Mouse (Mus musculus) midbrain, embryonic 16.5 days (tissue): Measurements from ENCODE around the gene S100b. TPM values are rescaled to one million over a fixed set of nuclear protein-coding genes. Genes with fewer than 3 reads are reported as not detected.

ENCODE experiments used
- ATAC-seq: fragments of 200-750 bp; cut with Nextera tagmentation; 2 replicates; pipeline ENCODE4 v1.8.0; 2017; ENCODE audit warnings: moderate TSS enrichment
- H3K27ac ChIP-seq: fragments of 300-500 bp; sonication (generic); 2 replicates; pipeline ENCODE4 v1.5.1; 2014; ENCODE audit warnings: mild to moderate bottlenecking, low read length, mixed read lengths
- H3K27me3 ChIP-seq: fragments of 300-500 bp; sonication (generic); 2 replicates; pipeline ENCODE4 v1.6.1; 2014; ENCODE audit warnings: low read depth, low read length, mixed read lengths; ENCODE audit not compliant: control insufficient read depth, insufficient read depth
- H3K36me3 ChIP-seq: fragments of 300-500 bp; sonication (generic); 2 replicates; pipeline ENCODE4 v1.6.1; 2014; ENCODE audit warnings: mild to moderate bottlenecking, low read length, moderate library complexity, mixed read lengths; ENCODE audit not compliant: control insufficient read depth, insufficient read depth
- H3K4me1 ChIP-seq: fragments of 300-500 bp; sonication (generic); 2 replicates; pipeline ENCODE4 v1.6.1; 2014; ENCODE audit warnings: mild to moderate bottlenecking, low read length, mixed read lengths; ENCODE audit not compliant: control insufficient read depth, insufficient read depth
- H3K4me2 ChIP-seq: fragments of 300-500 bp; sonication (generic); 2 replicates; pipeline ENCODE4 v1.6.1; 2014; ENCODE audit warnings: mild to moderate bottlenecking, low read length, mixed read lengths
- H3K4me3 ChIP-seq: fragments of 300-500 bp; sonication (generic); 2 replicates; pipeline ENCODE4 v1.5.1; 2014; ENCODE audit warnings: low read depth, mild to moderate bottlenecking, low read length, moderate library complexity, mixed read lengths
- H3K9ac ChIP-seq: fragments of 300-500 bp; sonication (generic); 2 replicates; pipeline ENCODE4 v1.6.1; 2014; ENCODE audit warnings: low read depth, low read length, mixed read lengths
- H3K9me3 ChIP-seq: fragments of 300-500 bp; sonication (generic); replicated peaks from 2 replicates; pipeline ENCODE4 v1.6.1; 2014; ENCODE audit warnings: mild to moderate bottlenecking, low read length, mixed read lengths; ENCODE audit not compliant: control insufficient read depth, poor library complexity, severe bottlenecking
- WGBS: fragments of 180-500 bp; shearing (Covaris S2); extraction: QIAGEN DNeasy Blood & Tissue Kit; methylation state at CpG from one replicate; pipeline ENCODE4 v1.1.7; 2014; 5-methylcytosine and 5-hydroxymethylcytosine counted together
- polyA plus RNA-seq: library from polyadenylated mRNA; unstranded; fragments of >200 nt; fragmentation: Nextera tagmentation; extraction: Ambion mirVana; gene quantifications from 2 replicates; pipeline ENCODE4 v1.2.1, GENCODE M21; 2015

Gene S100b
- polyA plus RNA-seq, result 0.92 and 2.1 TPM in 2 replicates

DNA sequence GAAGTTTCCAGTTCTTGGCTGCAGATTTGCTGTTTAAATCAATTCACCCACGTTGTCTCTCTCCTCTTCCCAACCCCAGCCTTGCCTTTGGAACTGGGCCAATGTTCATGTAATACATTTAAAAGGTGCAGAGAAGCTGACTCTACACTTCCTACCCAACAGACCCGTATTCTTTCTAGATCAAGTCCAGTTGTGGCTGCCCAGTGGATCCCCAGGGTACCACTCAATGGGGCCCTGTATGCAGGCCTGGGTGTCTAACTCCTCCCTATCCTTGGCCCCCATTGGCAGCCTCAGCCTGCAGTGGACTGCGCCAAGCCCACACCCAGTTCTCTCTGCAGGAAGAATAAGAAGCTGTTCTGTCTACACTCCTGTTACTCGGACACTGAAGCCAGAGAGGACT lies at the start of gene S100b:
TSS of gene S100b (plus strand) at position 318 of the 400 bp plus-strand sequence.
- 0 out of 2 replicates have a peak, but pooled peaks have one; percentile 58 for ATAC-seq
- Histone ChIP-seq H3K27me3 (no peaks in the 10 kb centered on the region), H3K4me1 (no peaks in the 10 kb centered on the region), H3K9me3 (no peaks in the 10 kb centered on the region), H3K36me3 (0 out of 2 replicates have a peak, but pooled peaks cover 2% of the 10 kb centered on the region), H3K4me3 (no peak within 1 kb of the TSS), H3K4me2 (no peak within 1 kb of the TSS), H3K9ac (no peak within 1 kb of the TSS), H3K27ac (no peak within 1 kb of the TSS)
- 59% methylated on average over 4 of the region's 4 CpGs for WGBS

- H3K9me3 ChIP-seq, result no peaks in the 10 kb centered on the region
- H3K4me3 ChIP-seq, result no peak overlapping the region
- H3K4me2 ChIP-seq, result no peak overlapping the region
- 95% methylated on average over 13 of the region's 13 CpGs for WGBS
- no peak for ATAC-seq
- H3K27me3 ChIP-seq, result no peaks in the 10 kb centered on the region
- no peaks in the 10 kb centered on the region for H3K4me1 ChIP-seq
- peaks cover 40% of the 10 kb centered on the region for H3K36me3 ChIP-seq
- no peak overlapping the region for H3K27ac ChIP-seq
- H3K9ac ChIP-seq, result no peak overlapping the region
Measured at GRCm38 (mm10) chr10:76207262-76207796, 46.3 kb upstream of the S100b start.

GRCm38 (mm10) chr10:76209241-76209640 lies 44.4 kb upstream of the S100b start:
- H3K36me3 ChIP-seq, result peaks cover 49% of the 10 kb centered on the region
- no peak for ATAC-seq
- no peaks in the 10 kb centered on the region for H3K9me3 ChIP-seq
- H3K4me3 ChIP-seq, result no peak overlapping the region
- no peak overlapping the region for H3K9ac ChIP-seq
- H3K4me2 ChIP-seq, result no peak overlapping the region
- no peak overlapping the region for H3K27ac ChIP-seq
- H3K4me1 ChIP-seq, result no peaks in the 10 kb centered on the region
- no peaks in the 10 kb centered on the region for H3K27me3 ChIP-seq
- WGBS, result 95% methylated on average over 8 of the region's 8 CpGs

DNA sequence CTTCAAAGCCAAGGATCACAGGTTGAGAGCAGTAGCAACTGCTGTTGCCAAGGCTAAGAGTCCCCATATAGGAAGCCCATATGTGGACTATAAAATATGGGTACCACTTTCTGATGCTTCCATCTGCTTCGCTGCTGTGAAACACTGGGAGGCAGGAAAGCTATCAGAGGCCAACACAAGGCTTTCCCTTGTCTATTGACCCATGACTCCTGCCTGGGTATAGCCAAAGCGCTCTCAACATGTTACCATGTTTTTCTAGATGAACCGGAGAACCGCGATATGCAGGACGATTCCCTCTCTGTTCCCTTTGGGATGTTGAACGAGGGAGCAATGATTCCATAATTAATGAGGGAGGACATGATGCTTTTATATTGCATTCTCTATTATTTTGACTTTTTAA lies 42.8 kb upstream of the S100b start:
- 95% methylated on average over 7 of the region's 7 CpGs for WGBS
- H3K27me3 ChIP-seq, result no peaks in the 10 kb centered on the region
- H3K9me3 ChIP-seq, result peaks cover 9% of the 10 kb centered on the region
- H3K4me1 ChIP-seq, result no peaks in the 10 kb centered on the region
- peaks cover 62% of the 10 kb centered on the region for H3K36me3 ChIP-seq
- ATAC-seq, result no peak
- H3K27ac ChIP-seq, result no peak overlapping the region
- no peak overlapping the region for H3K4me2 ChIP-seq
- H3K4me3 ChIP-seq, result no peak overlapping the region
- no peak overlapping the region for H3K9ac ChIP-seq

DNA sequence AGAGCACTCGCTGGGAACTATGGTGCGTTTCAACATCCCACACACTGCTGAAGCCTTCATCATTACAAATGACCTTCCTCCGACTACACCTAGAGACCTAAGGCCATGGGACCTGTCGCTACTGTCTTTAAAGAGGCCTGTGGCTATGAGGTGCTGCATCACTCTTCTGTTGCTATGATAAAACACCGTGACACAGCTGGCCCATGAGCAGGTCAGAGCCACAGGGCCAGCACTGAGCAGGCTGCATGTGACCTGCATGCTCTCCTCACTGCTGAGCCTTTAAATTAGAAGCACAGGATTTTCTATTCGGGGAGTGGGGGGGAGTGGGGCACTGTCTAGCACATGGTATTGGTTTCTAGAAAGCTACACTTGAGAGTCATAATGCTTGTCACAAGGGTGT lies 41.5 kb upstream of the S100b start:
- Histone ChIP-seq H3K4me1 (no peaks in the 10 kb centered on the region), H3K27ac (no peak overlapping the region), H3K27me3 (no peaks in the 10 kb centered on the region), H3K36me3 (peaks cover 70% of the 10 kb centered on the region), H3K9ac (no peak overlapping the region), H3K4me3 (no peak overlapping the region), H3K4me2 (no peak overlapping the region), H3K9me3 (peaks cover 11% of the 10 kb centered on the region)
- no peak for ATAC-seq
- 95% methylated on average over 6 of the region's 6 CpGs for WGBS

DNA sequence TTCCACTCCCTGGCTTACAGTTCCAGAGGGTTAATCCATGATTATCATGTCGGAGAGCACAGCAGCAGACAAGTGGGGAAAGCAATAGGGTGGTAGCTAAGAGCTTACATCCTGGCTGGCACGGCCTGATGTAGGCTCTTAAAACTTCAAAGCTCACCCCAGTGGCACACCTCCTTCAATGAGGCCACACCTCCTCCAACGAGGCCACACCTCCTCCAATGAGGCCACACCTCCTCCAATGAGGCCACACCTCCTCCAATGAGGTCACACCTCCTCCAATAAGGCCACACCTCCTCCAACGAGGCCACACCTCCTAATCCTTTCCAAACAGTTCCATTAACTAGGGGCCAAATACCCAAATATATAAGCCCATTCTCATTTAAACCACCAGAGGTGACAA lies 39.5 kb upstream of the S100b start:
- Histone ChIP-seq H3K27ac (no peak overlapping the region), H3K4me3 (no peak overlapping the region), H3K4me1 (no peaks in the 10 kb centered on the region), H3K9me3 (peaks cover 11% of the 10 kb centered on the region), H3K9ac (no peak overlapping the region), H3K36me3 (peaks cover 73% of the 10 kb centered on the region), H3K4me2 (no peak overlapping the region), H3K27me3 (no peaks in the 10 kb centered on the region)
- ATAC-seq, result no peak
- WGBS, result 97% methylated on average over 4 of the region's 4 CpGs

DNA sequence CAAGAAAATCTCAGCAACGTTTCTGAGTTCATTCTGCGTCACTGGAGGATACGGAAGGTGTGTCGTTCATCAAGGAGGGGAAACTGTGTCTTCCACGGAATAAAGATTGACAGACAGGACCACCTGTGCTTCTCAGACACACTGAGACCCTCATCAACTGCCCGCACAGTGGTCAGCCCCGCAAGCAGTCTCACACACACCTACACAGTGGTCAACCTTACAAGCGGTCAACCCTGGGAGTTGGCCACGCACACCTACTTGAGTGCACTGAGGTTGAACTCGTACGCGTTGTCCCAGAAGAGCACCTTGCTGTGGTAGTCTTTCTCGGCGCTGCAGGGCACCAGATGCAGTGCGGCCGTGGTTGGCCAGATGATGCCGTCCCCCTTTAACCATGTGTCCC lies 36.6 kb upstream of the S100b start:
- H3K9me3 ChIP-seq, result peaks cover 11% of the 10 kb centered on the region
- peaks cover 76% of the 10 kb centered on the region for H3K36me3 ChIP-seq
- no peak for ATAC-seq
- H3K4me3 ChIP-seq, result no peak overlapping the region
- H3K27ac ChIP-seq, result no peak overlapping the region
- no peaks in the 10 kb centered on the region for H3K4me1 ChIP-seq
- H3K9ac ChIP-seq, result no peak overlapping the region
- no peak overlapping the region for H3K4me2 ChIP-seq
- 97% methylated on average over 17 of the region's 17 CpGs for WGBS
- no peaks in the 10 kb centered on the region for H3K27me3 ChIP-seq

- WGBS, result 89% methylated on average over 9 of the region's 9 CpGs
- H3K9me3 ChIP-seq, result peaks cover 11% of the 10 kb centered on the region
- no peaks in the 10 kb centered on the region for H3K27me3 ChIP-seq
- no peak overlapping the region for H3K4me3 ChIP-seq
- no peak overlapping the region for H3K4me2 ChIP-seq
- no peaks in the 10 kb centered on the region for H3K4me1 ChIP-seq
- no peak for ATAC-seq
- peaks cover 74% of the 10 kb centered on the region for H3K36me3 ChIP-seq
- no peak overlapping the region for H3K27ac ChIP-seq
- H3K9ac ChIP-seq, result no peak overlapping the region
Measured at GRCm38 (mm10) chr10:76218240-76218639, 35.4 kb upstream of the S100b start.

GRCm38 (mm10) chr10:76225944-76226343 lies 27.7 kb upstream of the S100b start:
- Histone ChIP-seq H3K36me3 (peaks cover 35% of the 10 kb centered on the region), H3K27me3 (no peaks in the 10 kb centered on the region), H3K4me3 (no peak overlapping the region), H3K4me2 (no peak overlapping the region), H3K4me1 (no peaks in the 10 kb centered on the region), H3K9ac (no peak overlapping the region), H3K9me3 (no peaks in the 10 kb centered on the region), H3K27ac (no peak overlapping the region)
- WGBS, result 93% methylated on average over 11 of the region's 11 CpGs
- no peak for ATAC-seq
